Mouse (Mus musculus) kidney, adult 2 months (tissue): ENCODE results near the gene Dalrd3.

ENCODE experiments used
- CTCF ChIP-seq: fragments of 200-500 bp; conservative IDR thresholded peaks from 2 replicates; pipeline ENCODE4 v1.5.1; 2011; ENCODE audit warnings: low read depth, mild to moderate bottlenecking, control low read depth, low read length, moderate library complexity, mixed read lengths; ENCODE audit not compliant: insufficient read depth, insufficient read length
- POLR2A ChIP-seq: fragments of 200-500 bp; IDR thresholded peaks from one replicate; pipeline ENCODE4 v1.6.1; 2011; ENCODE audit warnings: low read depth, low read length, control low read depth

DNA sequence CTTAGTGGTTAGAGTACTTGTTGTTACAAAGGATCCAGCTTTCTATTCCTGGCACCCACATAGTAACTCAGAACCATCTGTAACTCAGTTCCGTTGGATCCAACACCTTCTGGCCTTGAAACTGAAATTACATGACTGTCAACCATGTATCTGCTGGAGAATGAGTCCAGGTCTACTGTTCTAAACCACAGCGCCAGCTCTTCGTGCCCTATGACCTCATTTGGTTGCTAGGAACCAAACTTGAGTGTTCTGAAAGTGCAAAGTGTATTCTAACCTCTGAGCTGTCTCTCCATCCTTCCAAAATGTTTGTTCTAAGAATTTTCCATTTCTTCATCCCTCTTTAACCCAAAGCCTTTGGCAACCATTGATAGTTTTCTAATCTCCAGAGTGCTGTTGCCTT lies 23.7 kb upstream of the Dalrd3 start:
- TF ChIP-seq CTCF (no peak), POLR2A (no peak)
